Comparison of ENCODE assay signal across 13 mouse cellular contexts in the genomic region with DNA sequence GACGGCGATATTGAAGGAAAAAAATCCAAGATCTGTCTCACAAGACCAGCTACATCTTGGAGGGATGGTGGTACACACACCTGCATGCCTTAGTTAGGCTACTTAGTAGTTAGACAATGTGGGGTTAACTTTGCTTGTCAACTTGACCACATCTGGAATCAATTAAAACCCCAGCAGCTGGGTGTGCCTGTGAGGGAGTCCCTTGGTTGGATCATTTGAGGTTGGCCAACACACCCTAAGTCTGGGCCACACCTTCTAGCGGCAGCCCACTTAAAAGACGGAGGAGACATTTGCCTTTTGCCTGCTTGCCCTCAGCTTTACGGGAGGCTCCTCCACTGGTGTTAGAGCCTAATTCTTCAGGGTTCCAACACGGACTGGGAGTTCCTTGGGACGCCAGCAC.
"Had no signal": no experiment of that assay in that cellular context is flagged by ENCODE, and none has a peak within 500 bp of the region (broad histone marks: within the 10 kb centered on the region; RNA-seq: fewer than 3 reads in every experiment).

No protein-coding gene starts in this region.

- H3K27me3 ChIP-seq: liver, embryonic 15.5 days; midbrain, embryonic 12.5 days; stomach, embryonic 15.5 days had no signal

- H3K4me3 ChIP-seq: layer of hippocampus, adult 2 months; liver, embryonic 15.5 days; midbrain, embryonic 12.5 days; stomach, embryonic 15.5 days had no signal

- H3K9me3 ChIP-seq: liver, embryonic 15.5 days; midbrain, embryonic 12.5 days; stomach, embryonic 15.5 days had no signal

- H3K4me1 ChIP-seq: liver, embryonic 15.5 days; midbrain, embryonic 12.5 days; stomach, embryonic 15.5 days had no signal

- H3K9ac ChIP-seq: liver, embryonic 15.5 days; midbrain, embryonic 12.5 days; stomach, embryonic 15.5 days had no signal

- H3K4me2 ChIP-seq: liver, embryonic 11.5 days; liver, embryonic 15.5 days; midbrain, embryonic 12.5 days; stomach, embryonic 15.5 days had no signal

- H3K36me3 ChIP-seq: liver, embryonic 15.5 days; midbrain, embryonic 12.5 days; stomach, embryonic 15.5 days had no signal

- H3K27ac ChIP-seq: layer of hippocampus, adult 2 months; liver, embryonic 15.5 days; midbrain, embryonic 12.5 days; stomach, embryonic 15.5 days had no signal

- DNase-seq: kidney, postnatal 10 days; kidney, postnatal 4 days; lung, adult 2 months; lung, postnatal 10 days; lung, postnatal 4 days; right cerebral cortex, postnatal 14 days; thymus, adult 2 months; thymus, postnatal 25 days had no signal
